Mouse (Mus musculus) lung, adult 18-20 months (tissue): ENCODE results near the gene Plscr3.
A peak's percentile ranks its signal among the peaks of the same experiment; 100 is the strongest.

Source experiments
- DNase-seq, 2 experiments: peaks; one replicate each; pipeline ENCODE4 v3.0.0; 2022; ENCODE audit warnings: mixed read lengths in 2 of 2

The Plscr3 gene

DNA sequence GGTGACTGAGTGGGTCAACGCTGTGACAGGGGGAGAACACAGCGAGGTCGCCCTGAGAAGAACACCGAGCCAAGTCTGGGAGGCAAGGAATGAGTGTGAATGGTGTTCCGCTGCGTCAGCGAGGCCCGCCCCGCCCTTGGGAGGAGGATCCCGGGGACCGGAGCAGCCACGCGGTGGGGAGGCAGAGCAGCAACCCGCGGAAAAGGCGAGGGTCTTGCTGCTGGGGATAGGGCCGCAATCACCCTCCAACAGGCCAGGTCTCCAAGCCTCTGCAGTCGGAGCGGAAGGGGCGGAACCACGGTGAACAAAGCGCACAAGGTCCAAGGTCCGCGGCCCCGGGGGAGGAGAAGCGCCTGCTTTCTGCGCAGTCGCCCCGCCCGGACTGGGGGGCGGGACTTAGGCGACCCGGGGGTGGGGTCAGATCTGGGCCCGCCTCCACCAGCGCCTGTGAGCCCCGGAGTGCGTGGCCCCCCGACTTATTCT is at the start of gene Plscr3:
Gene Plscr3 (plus strand): TSS at position 179 of the 483 bp plus-strand sequence.
- peak; percentile 91 to 92 for DNase-seq

- DNase-seq: no peak
These were observed 48.3 kb upstream of the Plscr3 start for GRCm38 (mm10) chr11:69797924-69798323.

DNA sequence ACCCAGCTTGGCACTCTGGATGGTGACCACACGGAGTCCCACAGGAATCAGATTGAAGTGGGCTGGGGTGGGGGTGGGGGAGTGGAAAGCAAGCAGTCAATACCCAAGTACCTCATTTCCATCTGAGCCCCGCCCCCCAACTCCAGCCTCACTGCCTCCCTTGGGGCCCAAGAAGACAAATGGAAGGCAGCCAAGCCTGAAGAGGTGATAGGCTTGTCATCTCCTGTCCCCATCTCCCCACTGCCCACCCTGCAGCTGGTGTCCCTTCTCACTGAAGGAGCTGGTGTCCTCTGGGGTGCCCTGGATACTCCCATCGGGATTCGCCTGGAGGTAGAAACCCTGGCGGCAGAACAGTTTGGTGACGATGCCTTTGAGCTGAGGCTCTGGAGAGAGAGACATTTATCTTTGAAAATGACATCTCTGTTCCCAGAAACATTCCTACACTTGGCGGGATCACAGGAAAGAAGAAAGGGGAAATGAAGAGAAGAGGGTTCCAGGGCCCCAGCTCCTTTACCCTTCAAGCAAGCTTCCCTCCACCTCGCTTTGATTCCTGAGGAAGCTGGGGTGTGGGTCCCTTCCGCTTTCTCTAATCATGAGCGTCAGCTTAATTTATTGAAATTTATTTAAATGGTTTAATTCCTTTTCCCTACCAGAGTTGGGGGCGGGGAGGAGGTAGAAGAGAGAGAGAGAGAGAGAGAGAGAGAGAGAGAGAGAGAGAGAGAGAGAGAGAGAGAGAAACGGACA is 46.6 kb upstream of the Plscr3 start:
- DNase-seq: no peak

GRCm38 (mm10) chr11:69800138-69800391 is 46.1 kb upstream of the Plscr3 start:
- no peak for DNase-seq

GRCm38 (mm10) chr11:69800392-69801197 is 45.6 kb upstream of the Plscr3 start:
- DNase-seq: peak in 1 of 2 experiments; percentile 64

GRCm38 (mm10) chr11:69801379-69801977 is 44.7 kb upstream of the Plscr3 start, which contains the start of gene Fgf11:
Fgf11 (minus strand) TSS chr11:69801857.
- no peak for DNase-seq

GRCm38 (mm10) chr11:69802648-69803105 is 43.5 kb upstream of the Plscr3 start:
- DNase-seq: peak; percentile 90 to 93

DNA sequence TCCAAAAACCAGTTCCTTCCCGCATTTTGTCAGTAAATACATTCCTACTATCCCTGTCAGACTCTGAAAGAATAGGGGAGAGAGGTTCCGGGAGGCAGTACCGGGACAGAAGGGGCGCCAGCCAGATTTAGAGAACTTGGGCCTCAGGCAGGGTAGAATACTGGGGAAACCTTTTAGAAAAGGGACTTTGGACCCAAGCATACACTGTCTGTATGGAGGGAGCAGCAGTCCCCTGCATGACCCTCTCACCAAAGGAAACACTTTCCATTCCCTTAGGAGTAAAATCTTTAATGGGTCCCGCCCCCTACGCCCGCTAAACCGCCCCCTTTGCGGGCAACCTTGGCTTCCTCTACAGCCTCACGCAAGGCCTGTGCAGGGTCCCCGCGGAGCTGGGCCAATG is 42.8 kb upstream of the Plscr3 start:
- DNase-seq: no peak

- peak; percentile 79 to 83 for DNase-seq
These were observed 42.2 kb upstream of the Plscr3 start for GRCm38 (mm10) chr11:69803786-69804651.

DNA sequence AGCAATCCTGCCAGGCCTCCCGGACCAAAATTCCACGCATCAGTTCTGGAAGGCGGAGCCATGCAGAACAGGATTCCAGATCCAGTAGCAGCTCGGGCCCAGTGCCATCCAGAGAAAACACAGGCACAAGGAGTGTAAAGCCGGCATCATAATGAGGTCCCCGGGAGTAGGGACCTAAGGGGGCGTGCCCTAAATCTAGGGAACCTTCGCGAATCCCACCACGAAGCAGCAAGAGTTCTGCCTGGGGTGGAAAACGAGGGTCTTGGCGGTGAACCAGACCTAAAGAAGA is 41.6 kb upstream of the Plscr3 start:
- peak; percentile 46 to 55 for DNase-seq

DNA sequence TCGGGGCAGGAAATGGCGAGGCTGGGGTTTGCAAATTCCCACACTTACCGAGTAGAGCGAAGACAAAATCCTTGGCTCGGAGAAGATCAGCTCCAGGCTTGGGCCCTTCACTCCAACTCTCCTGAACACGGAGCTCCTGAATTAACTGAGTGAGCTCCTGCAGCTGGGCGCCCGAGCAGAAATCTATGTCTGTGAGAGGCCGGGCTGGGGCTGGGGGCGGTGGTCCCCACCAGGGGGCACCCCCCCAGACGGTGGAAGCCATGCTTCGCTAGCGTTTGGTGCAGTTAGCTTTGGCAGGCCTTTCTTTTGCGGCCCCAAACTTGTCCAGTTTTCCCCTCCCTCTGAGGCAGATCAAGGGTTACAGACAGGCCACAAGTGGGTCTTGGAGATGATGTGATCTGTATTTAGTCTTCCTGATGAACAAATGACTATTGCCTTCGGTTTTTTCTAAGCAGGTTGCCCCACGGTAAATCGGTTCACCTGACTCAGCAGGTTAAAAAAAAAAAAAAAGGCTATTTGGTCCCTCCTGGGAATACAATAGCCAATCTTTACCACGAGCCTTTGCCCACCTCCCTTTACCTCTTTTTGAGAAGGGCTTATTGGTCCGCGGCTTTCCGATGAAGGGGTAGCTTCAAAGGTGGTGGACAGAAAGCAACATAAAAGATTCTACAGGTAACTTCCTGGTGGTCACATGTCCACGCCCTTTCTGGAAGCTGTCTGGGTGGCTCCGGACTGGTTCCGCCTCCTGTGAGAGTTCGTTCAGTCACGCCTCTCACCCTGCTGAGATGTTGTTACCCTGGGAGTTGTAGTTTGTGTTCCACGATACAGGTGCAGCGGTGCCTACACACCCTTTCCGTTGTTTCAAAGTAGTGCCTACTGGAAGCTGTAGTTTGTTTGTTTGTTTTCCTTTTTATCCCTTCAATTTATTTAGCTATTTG is 40.9 kb upstream of the Plscr3 start, which contains the start of gene Tmem102:
Gene Tmem102 (minus strand): TSS at position 653 of the 938 bp plus-strand sequence.
- peak; percentile 85 to 90 for DNase-seq

- no peak for DNase-seq
These were observed 39.8 kb upstream of the Plscr3 start for GRCm38 (mm10) chr11:69806378-69806777.

DNA sequence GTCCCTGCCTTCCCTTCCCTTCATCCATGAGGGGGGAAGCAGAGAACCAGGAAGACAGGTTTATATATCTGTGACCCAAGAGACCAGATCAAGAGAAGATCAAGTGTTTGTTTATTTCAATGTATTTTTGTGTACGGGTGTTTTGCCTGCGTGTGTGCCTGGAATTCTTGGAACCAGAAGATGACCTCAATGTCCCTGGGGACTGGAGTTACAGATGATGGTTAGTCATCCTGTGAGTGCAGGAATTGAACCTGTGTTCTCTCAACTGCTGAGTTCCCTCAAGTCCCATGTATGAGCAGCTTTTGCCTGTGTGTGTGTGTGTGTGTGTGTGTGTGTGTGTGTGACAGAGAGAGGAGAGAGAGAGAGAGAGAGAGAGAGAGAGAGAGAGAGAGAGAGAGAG is 38.5 kb upstream of the Plscr3 start:
- no peak for DNase-seq

GRCm38 (mm10) chr11:69810280-69810679 is 35.9 kb upstream of the Plscr3 start:
- DNase-seq: no peak

- no peak for DNase-seq
These were observed 31.0 kb upstream of the Plscr3 start, which contains the start of gene Gm39566 for GRCm38 (mm10) chr11:69815155-69815554. Gm39566 (minus strand) TSS chr11:69815298.

DNA sequence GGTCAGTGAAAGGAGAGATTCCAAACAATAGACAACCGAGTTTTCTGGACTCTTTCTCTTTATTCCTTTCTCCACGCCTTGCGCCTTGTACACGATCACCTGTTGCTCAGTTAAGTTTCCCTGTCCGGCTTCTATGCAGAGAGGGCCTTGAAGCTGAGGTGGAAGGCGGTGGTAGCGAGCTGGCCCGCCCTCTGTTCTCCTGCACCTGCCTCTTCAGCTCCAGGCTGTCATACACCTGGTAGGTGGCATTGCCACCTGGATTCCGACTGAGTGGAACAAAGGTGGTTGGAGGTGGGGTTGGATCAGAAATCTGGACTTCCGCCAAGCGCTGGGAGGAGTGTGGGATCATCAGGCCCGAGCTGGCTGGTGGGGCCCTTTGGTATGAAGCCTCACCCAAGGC is 29.7 kb upstream of the Plscr3 start:
- no peak for DNase-seq

DNA sequence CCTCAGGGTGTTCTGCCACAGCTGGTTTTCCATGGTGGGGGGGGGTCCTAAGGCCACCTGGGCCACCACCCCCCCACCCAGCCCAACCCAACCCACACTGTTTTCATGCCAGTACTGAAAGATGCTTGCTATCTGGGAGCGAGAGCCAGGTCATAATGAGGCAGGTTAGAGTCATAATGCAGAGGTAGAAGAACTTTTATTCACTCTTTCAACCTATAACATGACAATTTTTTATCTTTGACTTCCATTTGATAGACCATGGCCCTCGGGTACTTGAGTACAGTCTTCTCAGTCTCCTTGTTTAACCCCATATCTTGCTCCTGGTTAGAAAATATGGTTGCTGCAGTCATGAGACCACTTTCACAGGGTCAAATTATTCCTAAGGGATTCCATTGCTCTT is 27.8 kb upstream of the Plscr3 start, which contains the start of gene Spem2:
Gene Spem2 (minus strand): TSS at position 101 of the 400 bp plus-strand sequence.
- no peak for DNase-seq

GRCm38 (mm10) chr11:69818871-69819270 is 27.3 kb upstream of the Plscr3 start:
- no peak for DNase-seq

- no peak for DNase-seq
These were observed 24.1 kb upstream of the Plscr3 start, which contains the start of gene Spem1 for GRCm38 (mm10) chr11:69822080-69822479. Spem1 (minus strand) TSS chr11:69822180.

GRCm38 (mm10) chr11:69823456-69823855 is 22.7 kb upstream of the Plscr3 start:
- DNase-seq: no peak

DNA sequence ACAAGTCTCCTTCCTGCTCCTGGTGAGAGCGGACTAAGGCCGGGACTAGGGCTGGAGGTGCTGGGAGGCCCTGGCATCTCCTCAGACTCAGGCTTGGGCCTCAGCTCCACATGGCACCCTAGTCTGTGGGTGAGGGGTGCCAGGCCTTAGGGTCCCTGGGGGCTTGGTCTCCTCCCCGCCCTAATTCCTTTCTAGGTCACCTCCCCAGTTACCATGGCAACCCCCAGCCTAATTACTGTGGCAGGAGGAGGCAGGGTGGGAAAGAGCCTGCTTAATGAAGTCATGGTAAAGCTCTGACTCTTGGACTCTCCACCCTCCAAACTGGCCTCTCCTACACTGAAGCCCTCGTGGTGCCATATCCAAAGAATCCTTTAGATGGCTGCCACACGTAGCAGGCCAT is 17.3 kb upstream of the Plscr3 start:
- DNase-seq: no peak
